Mouse (Mus musculus): ENCODE results near the gene Becn1.

DNA sequence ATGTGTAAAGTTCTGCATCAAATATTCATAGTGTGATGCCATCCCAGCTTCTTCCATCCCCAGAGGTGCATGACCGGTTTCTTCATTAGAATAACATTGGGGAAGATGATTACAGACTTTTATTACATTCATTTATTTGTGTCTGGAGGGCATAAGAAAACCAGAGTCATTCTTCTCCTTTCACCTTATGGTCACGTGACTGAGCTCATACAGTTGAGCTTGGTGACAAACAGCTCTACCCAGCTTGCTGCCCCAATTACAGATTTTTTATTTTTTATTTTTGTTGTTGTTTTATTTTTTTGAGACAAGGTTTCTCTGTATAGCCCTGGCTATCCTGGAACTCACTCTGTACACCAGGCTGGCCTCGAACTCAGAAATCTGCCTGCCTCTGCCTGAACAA, 29.6 kb downstream of the Becn1 start:
- TF ChIP-seq CTCF (IDR thresholded peaks at IDR 0.05; ENCODE audit: low read depth, low read length) (no peak), EP300 (IDR thresholded peaks at IDR 0.05; ENCODE audit: insufficient read depth, low read depth, low read length) (no peak)
